18 mouse cellular contexts compared by ENCODE assay signal in genomic region chr5:144506689-144507552, GRCm38 (mm10). TPM values are rescaled to one million over a fixed set of nuclear protein-coding genes. Genes with fewer than 3 reads are reported as not detected.
DNase-seq lines count a peak whose midpoint lies in the region; ATAC-seq and TF ChIP-seq lines count a peak whose summit lies in the region.
"Had no signal": no experiment of that assay in that cellular context is flagged by ENCODE, and none has a peak within 500 bp of the region (broad histone marks: within the 10 kb centered on the region; RNA-seq: fewer than 3 reads in every experiment).

No protein-coding gene starts in this region.

- H3K9ac ChIP-seq in heart, embryonic 16.5 days (ENCODE audit: low read length) = no peak overlapping the region
- H3K9ac ChIP-seq in heart, adult 2 months (ENCODE audit: low read depth, low read length) = no peak overlapping the region
- H3K9ac ChIP-seq in ES-Bruce4 (ENCODE audit: low read depth, poor library complexity, severe bottlenecking) = no peak overlapping the region
- H3K9ac ChIP-seq: limb, embryonic 15.5 days had no signal

- no peak for DNase-seq in heart, adult 2 months
- peak; percentile 87 for DNase-seq in R1 (ENCODE audit: low read depth, low spot score)
- peak; percentile 55 for DNase-seq in large intestine, adult 2 months (ENCODE audit: low read depth, low spot score)
- DNase-seq in cerebellum, adult 11 months = no peak
- DNase-seq in left cerebral cortex, postnatal 36 days (ENCODE audit: low spot score in 2 of 2) = no peak
- DNase-seq: adrenal gland, postnatal 25 days; cerebellum, postnatal 14 days; gastrocnemius, postnatal 10 days; heart, postnatal 36 days; kidney, postnatal 36 days; thymus, adult 2 months had no signal

- H3K4me1 ChIP-seq in heart, embryonic 16.5 days (ENCODE audit: control insufficient read depth, insufficient read depth, low read length) = no peaks in the 10 kb centered on the region
- H3K4me1 ChIP-seq in heart, adult 2 months (ENCODE audit: control insufficient read depth, insufficient read depth, low read length) = no peaks in the 10 kb centered on the region
- peaks cover 8% of the 10 kb centered on the region for H3K4me1 ChIP-seq in ES-Bruce4 (ENCODE audit: control insufficient read depth, insufficient read depth, low read length)
- H3K4me1 ChIP-seq: limb, embryonic 15.5 days had no signal

- no peaks in the 10 kb centered on the region for H3K27me3 ChIP-seq in heart, embryonic 16.5 days (ENCODE audit: control insufficient read depth, insufficient read depth, low read length)
- H3K27me3 ChIP-seq in heart, adult 2 months (ENCODE audit: control insufficient read depth, insufficient read depth, low read length) = peaks cover 2% of the 10 kb centered on the region; the same call in 1 of the 2 replicates
- no peaks in the 10 kb centered on the region for H3K27me3 ChIP-seq in ES-Bruce4 (ENCODE audit: control insufficient read depth, insufficient read depth, low read length, poor library complexity, severe bottlenecking)

- no peak overlapping the region for H3K27ac ChIP-seq in heart, embryonic 16.5 days (ENCODE audit: low read length)
- H3K27ac ChIP-seq in heart, adult 2 months = no peak overlapping the region
- peak overlapping the region; percentile 74 for H3K27ac ChIP-seq in ES-Bruce4 (ENCODE audit: insufficient read depth, low read length)
- H3K27ac ChIP-seq: left cerebral cortex, adult 2 months; limb, embryonic 15.5 days had no signal

- H3K79me2 ChIP-seq in heart, adult 2 months (replicated peaks; ENCODE audit: control insufficient read depth, insufficient read depth, low read length) = no peaks in the 10 kb centered on the region

- H3K36me3 ChIP-seq in heart, embryonic 16.5 days (ENCODE audit: control insufficient read depth, insufficient read depth) = no peaks in the 10 kb centered on the region
- H3K36me3 ChIP-seq in heart, adult 2 months (ENCODE audit: control insufficient read depth, insufficient read depth, low read length) = no peaks in the 10 kb centered on the region
- H3K36me3 ChIP-seq in ES-Bruce4 (ENCODE audit: control insufficient read depth, insufficient read depth, low read length, poor library complexity, severe bottlenecking) = no peaks in the 10 kb centered on the region
- H3K36me3 ChIP-seq: limb, embryonic 15.5 days had no signal

- H3K4me2 ChIP-seq in heart, embryonic 16.5 days (ENCODE audit: low read depth, low read length) = peak overlapping the region; percentile 23
- H3K4me2 ChIP-seq: limb, embryonic 15.5 days had no signal

- intact Hi-C loops in heart, adult 2 months (cut with DNase I) = no loop called here
- intact Hi-C loops in left cerebral cortex, postnatal 36 days (cut with DNase I) = no loop called here

- TF ChIP-seq POLR2A in heart, adult 2 months (IDR thresholded peaks at IDR 0.05; ENCODE audit: insufficient read depth, low read depth, low read length) = no peak
- no peak for TF ChIP-seq POLR2A in ES-Bruce4 (IDR thresholded peaks at IDR 0.05; ENCODE audit: insufficient read depth, low read length)

- ATAC-seq in heart, embryonic 16.5 days (replicated peaks; ENCODE audit: extremely low read depth, insufficient read depth, low FRiP score) = no peak
- ATAC-seq: forebrain, embryonic 16.5 days; inflammation-experienced regulatory T-cells, adult 6 months; lung, postnatal 0 days had no signal

- WGBS in heart, embryonic 16.5 days = 23% methylated on average over 26 of the region's 26 CpGs
- 27% methylated on average over 26 of the region's 26 CpGs for WGBS in heart, adult 2 months
- WGBS in large intestine, adult 2 months = 16% methylated on average over 26 of the region's 26 CpGs

- TF ChIP-seq EP300 in heart, adult 2 months (IDR thresholded peaks at IDR 0.05; ENCODE audit: insufficient read depth, low read depth, low read length) = no peak
- TF ChIP-seq EP300 in ES-Bruce4 (IDR thresholded peaks at IDR 0.05; ENCODE audit: insufficient read depth, low read depth, low read length) = no peak

- H3K9me3 ChIP-seq in heart, embryonic 16.5 days (replicated peaks; ENCODE audit: control insufficient read depth, low read length) = 0 out of 2 replicates have a peak, but pooled peaks cover 3% of the 10 kb centered on the region
- 0 out of 2 replicates have a peak, but pooled peaks cover 4% of the 10 kb centered on the region for H3K9me3 ChIP-seq in ES-Bruce4 (replicated peaks; ENCODE audit: control insufficient read depth, insufficient read depth, low read length, poor library complexity, severe bottlenecking)
- H3K9me3 ChIP-seq: limb, embryonic 15.5 days had no signal

- no peak overlapping the region for H3K4me3 ChIP-seq in heart, embryonic 16.5 days (ENCODE audit: low read length)
- no peak overlapping the region for H3K4me3 ChIP-seq in heart, adult 2 months
- H3K4me3 ChIP-seq in ES-Bruce4 (ENCODE audit: low read depth, low read length) = peak overlapping the region; percentile 10; the same call in 1 of the 2 replicates
- H3K4me3 ChIP-seq: left cerebral cortex, adult 2 months; limb, embryonic 15.5 days had no signal

- no peak for TF ChIP-seq CTCF in heart, adult 2 months (IDR thresholded peaks at IDR 0.05)
- TF ChIP-seq CTCF in ES-Bruce4 (IDR thresholded peaks at IDR 0.05; ENCODE audit: low read depth, low read length) = no peak

RNA-seq across cellular contexts. Expression of gene Nptx2, which starts 38.8 kb away (rescaled TPM):
- 0.07 and 0.12 TPM in 2 replicates for polyA plus RNA-seq in heart, embryonic 16.5 days (2015; fragmentation: Nextera tagmentation; extraction: Ambion mirVana)
- total RNA-seq in heart, adult 2 months (2021) = under 1 TPM; 0.11 to 0.21 TPM
- 0.09 and 0.35 TPM in 2 replicates for polyA plus RNA-seq in heart, adult 2 months (2012; rRNA removed)
- polyA plus RNA-seq in ES-Bruce4 (2011; ENCODE audit: insufficient read depth, insufficient read length, low read depth, missing spikeins) = 5.9 and 7.8 TPM in 2 replicates
- 2.0 and 3.5 TPM in 2 replicates for polyA plus RNA-seq in large intestine, adult 2 months (2012; rRNA removed)
- total RNA-seq in left cerebral cortex, postnatal 36 days (2021) = 100 to 1,000 TPM; 101 to 102 TPM
- polyA plus RNA-seq: inflammation-experienced regulatory T-cells, adult 6 months had no signal

Comparison
In these comparisons a context has a peak if more than half of its experiments do, and no peak if none do; other contexts are left out.
1. DNase-seq: peak in R1 (single experiment) and large intestine, adult 2 months (single experiment); none in heart, adult 2 months (0 of 2), cerebellum, adult 11 months (single experiment) and left cerebral cortex, postnatal 36 days (0 of 2).